Mouse (Mus musculus) ovary, adult 18-20 months (tissue): ENCODE data around the gene Fut4.

Experiments used
- DNase-seq: peaks from one replicate; pipeline ENCODE4 v3.0.0; 2022; ENCODE audit warnings: low spot score, mixed read lengths

Fut4 gene

GRCm38 (mm10) chr9:14752001-14752522 is at the start of gene Fut4:
Fut4 (minus strand) TSS chr9:14752393.
- DNase-seq = peak; percentile 25

GRCm38 (mm10) chr9:14787356-14787755 is 35.2 kb upstream of the Fut4 start:
- no peak for DNase-seq

GRCm38 (mm10) chr9:14784039-14785002 is 32.1 kb upstream of the Fut4 start, which contains the start of the genes Mre11a and Ankrd49:
Mre11a (plus strand) TSS chr9:14784654.
Ankrd49 (minus strand) TSS chr9:14784856.
- DNase-seq = peak; percentile 88

- no peak for DNase-seq
Measured at GRCm38 (mm10) chr9:14778341-14778740, 26.1 kb upstream of the Fut4 start.

DNA sequence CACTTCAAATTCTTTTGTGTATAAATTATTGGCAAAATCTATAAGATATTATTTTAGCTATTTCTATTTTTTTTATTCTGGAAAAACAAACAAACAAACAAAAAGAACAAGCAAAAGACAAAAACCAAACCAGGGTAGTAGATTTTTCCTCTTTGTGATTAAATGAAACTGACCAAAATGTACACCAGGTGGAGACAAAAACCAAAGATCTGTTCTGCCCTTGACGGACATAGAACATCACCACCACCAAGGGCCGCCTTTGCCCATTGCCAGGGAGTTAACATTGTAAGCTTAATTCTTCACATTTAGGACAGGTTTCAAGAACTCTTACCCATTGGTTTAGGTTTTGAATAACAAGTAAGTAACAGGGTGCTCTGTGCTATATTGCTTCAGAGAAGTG is 21.6 kb upstream of the Fut4 start:
- DNase-seq = no peak

DNA sequence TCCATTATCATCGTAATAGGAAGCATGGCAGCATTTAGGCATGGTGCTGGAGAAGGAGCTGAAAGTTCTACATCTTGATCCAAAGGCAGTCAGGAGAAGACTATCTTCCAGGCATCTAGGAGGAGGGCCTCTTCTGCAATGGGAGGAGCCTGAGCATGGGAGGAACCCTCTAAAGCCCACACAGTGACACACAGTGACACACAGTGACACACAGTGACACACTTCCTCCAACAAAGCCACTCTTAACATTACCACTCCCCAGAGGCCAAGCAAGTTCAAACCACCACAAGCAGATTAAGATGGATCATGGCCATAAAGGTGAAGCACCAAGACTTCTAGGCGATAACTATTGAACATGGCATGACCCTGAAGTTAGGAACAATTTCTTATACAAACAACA is 19.9 kb upstream of the Fut4 start:
- DNase-seq = no peak

DNA sequence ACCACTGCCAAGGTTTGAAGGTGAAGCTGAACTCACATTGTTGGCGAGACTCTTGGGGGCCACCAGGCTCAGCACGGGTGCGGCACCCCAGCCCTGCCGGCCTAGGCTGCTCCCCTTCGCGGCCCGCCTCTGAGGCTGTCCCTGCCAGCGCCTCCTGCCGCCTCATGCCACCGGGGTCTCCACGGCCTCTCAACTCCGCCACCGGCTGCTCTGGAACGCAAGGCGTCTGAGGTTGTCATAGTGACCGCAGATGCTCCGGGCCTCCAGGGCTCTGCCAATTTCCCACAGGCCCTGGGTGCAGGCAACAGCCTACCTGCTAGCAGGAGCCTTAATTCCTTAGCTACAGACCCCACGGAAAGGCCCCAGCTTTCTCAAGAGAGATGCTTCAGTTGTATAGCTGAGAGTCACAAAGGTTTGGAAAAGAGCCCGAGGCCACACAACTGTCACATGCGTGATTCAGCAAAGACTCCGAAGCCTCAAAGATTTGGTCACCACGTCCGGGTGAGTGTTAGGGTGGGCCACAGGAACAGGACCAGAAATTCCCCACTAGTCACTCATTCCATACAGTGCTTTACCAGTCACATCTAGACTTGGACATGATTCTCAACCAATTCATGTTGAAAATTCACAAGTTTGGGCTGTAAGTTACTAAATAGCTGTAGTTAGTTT is 18.7 kb upstream of the Fut4 start, which contains the start of gene 1700012B09Rik:
Gene 1700012B09Rik (minus strand): TSS at position 228 of the 669 bp plus-strand sequence.
- no peak for DNase-seq

- DNase-seq = no peak
Measured at GRCm38 (mm10) chr9:14769811-14770210, 17.6 kb upstream of the Fut4 start.

DNA sequence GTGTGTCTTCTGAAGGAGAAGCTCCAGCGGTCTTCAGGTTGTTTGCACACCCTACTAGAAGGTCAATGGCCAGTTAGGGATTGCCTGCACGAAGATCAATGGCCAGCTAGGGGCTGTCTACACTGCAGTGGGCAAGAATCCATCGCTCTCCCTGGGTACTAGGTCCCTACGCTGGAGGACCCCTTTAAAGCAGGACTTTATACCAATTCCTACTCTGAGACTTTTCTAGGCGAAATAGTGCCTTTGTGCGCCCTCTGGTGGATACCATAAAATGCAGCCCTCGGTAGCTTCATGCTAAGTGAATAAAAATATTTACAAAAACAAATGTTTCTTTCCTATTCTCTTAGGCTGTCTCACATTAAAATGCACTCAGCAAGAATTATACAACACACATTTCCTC is 12.6 kb upstream of the Fut4 start:
- DNase-seq = no peak

DNA sequence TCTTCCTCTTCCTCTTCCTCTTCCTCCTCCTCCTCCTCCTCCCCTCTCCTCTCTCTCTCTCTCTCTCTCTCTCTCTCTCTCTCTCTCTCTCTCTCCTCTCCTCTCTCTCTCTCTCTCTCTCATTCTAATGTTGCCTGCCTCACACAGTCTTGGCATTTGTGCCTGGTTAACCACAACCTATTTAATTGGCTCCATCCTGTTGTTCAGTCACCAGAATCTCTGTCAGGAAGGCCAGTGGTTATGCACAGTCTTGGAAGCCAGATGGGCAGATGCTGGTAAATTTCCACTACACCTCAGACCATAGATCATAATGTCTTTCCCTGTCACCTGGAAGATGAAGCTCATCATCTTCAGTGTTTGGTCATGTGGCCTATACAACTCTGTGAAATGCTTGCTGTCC is 7.1 kb upstream of the Fut4 start:
- no peak for DNase-seq

DNA sequence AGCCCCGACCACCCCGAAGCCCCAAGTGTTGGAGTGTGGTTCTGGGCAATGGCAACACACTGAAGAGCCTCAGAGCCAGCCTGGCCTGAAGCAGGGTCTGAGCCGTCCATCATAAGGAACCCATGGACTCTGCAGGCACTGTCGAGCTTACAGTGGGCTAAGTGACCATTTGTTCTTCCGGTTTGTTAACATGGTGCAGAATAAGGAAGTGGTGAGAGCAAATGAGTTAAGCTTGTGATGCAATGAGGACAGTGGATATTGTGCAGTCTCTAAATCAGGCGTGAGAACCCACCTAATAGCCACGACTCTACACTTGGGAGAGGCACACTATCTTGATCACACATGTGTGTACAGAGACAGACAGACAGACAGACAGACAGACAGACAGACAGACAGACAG is 6.4 kb upstream of the Fut4 start:
- no peak for DNase-seq

GRCm38 (mm10) chr9:14754469-14754868 is 2.3 kb upstream of the Fut4 start:
- DNase-seq = no peak

DNA sequence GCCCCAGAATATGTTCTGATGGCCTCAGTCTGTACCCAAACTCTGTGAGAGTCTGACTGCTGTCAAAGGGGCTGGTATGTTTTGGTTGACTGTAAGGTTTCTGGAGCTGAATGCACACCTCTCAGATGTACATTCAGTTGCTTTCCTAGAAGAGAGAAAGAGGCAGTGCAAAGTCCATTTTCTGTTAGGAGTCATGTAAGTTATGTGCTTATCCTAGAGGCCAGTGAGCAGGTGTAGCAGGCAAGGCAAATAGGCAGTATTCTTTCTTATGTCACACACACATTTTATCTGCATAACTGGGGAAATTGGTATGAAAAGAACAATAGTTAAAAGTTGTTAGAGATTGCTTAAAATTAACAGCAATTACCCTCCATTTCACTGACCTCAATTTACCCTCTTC is 1.8 kb upstream of the Fut4 start:
- DNase-seq = no peak

DNA sequence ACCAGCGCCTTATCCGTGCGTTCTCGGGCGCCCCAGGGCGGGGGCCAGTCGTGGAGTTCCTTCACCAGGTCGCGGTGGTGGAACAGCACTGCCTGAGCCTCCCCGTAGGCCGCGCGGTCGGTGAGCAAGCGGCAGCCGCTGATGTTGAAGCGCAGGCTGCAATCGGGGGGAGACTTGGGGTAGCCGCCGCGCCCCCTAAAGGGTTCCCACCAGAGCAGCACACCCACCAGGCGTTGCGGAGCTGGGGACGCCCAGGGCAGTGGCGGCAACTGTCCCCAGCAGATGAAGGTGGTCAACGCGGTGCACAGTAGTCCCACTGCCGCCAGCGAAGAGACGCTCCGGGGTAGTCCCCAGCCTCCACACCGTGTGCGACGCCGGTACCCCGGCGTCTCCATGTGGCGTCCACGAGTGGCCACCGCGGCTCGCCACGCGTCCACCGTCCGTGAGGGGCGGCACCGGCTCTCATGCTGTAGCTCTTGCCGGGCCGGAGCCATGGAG is 641 bp downstream of the Fut4 start:
- DNase-seq = no peak

GRCm38 (mm10) chr9:14750901-14751502 is 1.2 kb downstream of the Fut4 start:
- no peak for DNase-seq

- no peak for DNase-seq
Measured at GRCm38 (mm10) chr9:14740151-14740924, 11.9 kb downstream of the Fut4 start, which contains the start of gene Piwil4. Piwil4 (minus strand) TSS chr9:14740733.

DNA sequence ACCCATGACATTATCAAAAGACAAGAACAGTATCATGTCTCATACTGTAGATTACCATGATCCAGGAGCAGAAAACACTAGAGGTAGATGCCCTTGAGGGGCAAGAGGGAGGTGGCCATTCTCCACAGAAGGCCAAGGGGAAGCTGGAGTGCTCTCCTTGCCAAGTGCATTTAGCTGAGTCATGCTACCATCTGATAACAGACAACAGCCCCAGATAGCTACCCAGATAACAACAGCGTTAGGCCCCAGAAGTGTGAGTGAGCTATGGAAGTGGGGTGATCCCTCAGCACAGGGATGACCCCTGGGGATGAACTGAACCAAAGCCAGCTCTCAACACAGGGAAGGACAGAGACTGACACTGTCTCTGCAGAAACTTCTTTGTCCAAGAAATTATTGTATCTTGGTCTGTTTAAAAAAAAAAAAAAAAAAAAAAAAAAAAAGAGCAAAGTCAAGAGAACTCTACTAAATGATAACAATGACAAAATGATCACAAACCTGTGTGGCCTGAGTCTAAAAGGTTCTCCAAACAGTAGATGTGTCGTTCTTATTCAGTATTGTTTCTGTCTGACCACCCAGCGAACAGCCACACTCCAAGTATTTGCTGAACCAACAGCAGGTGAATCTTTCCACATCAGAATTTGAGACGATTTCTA is 12.6 kb downstream of the Fut4 start:
- no peak for DNase-seq

DNA sequence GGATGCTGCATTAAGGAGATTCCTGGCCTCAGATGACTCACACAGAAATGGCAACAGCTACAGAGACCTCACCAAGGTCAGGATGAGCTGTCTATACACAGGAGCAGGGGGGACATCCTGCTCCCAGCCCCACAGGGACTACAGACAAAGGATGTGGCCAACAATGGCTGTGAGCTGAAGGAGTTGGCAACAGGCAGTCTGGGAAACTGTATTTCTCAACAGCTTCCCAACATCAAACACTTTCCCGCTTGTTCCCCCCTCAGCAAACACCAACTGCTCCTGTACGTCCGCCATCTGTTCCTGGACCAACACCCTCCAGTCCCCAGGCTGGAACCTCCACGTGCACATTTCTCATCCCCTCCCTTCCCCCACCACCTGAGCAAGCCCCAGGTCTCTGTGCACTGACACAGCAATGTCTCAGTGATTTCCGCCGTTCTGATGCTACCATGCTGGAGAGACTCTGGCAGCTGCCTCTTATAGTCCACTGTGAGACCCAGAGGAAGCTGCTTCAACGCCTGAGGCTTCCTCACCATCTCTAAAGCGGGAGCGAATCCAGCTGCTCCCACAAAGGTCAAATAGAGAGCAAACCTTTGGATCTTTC is 21.2 kb downstream of the Fut4 start:
- DNase-seq = no peak

GRCm38 (mm10) chr9:14728365-14728764 is 23.8 kb downstream of the Fut4 start:
- DNase-seq = no peak

- DNase-seq = no peak
Measured at GRCm38 (mm10) chr9:14726629-14727028, 25.6 kb downstream of the Fut4 start.
